Mouse (Mus musculus): ENCODE data around the gene Ube2q1.
"Not testable (repeated sequence)": the region's sequence is repeated elsewhere in the genome, so short reads cannot be mapped to it uniquely, and the experiment has no call there.

The Ube2q1 gene

DNA sequence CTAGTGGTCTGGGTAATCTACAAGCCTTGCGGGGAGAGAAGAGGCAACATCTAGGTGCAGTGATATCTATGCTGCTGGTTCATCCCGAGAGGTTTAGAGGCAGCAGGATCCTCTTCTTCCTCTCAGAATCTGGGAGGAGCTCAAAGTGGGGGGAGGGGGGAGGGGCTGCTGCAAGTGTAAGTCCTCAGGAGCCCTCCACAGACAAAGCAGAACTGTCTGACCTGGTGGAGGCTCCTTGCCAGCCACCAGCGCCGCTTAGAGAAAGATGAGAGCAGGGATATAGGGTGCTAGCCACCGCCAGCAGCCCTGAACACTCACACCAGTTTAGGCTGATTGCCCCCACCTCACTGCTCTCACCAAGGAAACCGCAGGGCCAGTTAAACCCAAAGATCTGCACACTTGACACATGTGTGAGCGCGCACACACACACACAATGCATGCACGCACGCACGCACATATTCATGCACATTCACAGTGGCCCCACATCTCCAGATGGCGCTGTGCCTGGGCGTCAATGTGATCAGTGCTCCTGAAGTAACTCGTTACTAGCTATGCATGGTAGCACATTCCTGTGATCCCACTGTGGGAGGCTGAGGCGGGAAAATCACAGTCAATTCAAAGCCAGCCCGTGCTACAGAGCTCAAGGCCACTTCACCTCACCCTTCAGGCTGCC lies 15.4 kb downstream of the Ube2q1 start:
- DNase-seq (ENCODE audit: extremely low spot score), result no peak

DNA sequence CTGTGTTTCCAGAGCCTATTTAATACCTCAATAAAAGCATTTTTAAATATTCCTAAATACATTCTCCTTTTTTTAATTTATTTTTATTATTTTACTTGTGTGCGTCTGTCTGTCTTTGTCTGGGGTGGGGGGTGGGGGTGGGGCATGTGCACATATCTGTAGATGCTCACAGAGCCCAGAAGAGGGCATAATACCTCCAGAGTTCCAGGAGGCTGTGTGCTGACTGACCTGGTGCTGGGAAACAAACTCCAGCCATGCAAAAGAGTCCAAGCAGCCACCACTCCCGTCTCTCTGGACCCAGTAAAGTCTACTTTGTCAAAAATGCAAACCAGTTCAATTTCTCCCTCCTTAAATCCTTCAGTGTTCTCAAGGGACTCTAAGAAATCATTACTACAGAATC lies 21.2 kb downstream of the Ube2q1 start:
- DNase-seq (ENCODE audit: extremely low spot score), result no peak

DNA sequence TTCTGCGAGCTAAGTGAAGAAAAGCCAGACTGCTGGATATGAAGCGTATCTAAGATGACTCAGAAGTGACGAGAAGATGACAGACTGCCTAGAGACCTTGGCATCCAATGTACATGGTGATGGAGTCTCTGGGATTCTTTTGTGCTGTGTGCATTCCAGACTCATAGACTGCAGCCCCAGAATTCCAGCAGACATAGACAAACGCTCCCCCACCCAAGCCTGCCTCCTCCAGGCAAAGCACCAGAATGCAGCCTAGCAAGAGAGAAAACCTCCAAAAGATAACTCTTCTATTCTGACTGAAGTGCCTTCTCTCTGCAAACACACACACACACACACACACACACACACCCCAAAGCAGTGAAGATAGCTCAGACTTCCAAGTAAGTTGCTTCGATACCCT lies 22.3 kb downstream of the Ube2q1 start:
- no peak for DNase-seq (ENCODE audit: extremely low spot score)

DNA sequence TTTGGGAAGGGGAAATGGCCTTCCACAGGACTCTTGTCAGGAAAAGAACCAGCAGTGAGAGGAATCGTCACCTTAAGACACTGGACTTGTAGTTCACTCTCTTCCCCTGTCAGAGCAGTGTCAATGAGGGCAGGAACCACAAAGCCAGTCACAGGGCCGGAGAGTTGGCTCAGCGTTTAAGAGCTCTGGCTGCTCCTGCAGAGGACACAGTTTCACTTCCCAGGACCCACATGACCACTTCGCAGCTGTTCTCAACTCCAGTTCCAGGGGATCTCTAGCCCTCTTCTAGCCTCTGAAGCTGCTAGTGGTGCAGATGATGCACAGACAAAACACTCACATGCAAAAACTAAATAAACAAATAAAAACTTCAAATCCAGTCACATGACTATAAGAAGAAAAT lies 22.9 kb downstream of the Ube2q1 start:
- DNase-seq (ENCODE audit: extremely low spot score), result no peak

DNA sequence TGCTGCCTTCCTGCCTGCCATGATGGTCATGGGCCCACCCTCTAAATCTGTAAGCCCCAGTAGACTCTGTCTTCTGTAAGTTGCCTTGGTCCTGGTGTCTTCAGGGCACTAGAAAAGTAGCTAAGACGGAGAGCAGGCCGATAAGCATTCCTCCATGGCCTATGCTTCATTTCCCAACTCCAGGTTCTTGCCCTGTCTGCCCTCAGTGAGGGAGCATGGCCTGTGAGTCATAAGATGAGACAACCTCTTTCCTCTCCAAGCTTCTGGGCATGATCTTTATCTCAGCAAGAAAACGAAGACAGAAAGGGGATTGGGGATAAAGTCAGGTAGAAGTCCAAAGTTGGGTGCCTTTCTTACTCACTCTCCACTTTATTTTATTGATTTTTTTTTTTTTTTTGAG lies 25.1 kb downstream of the Ube2q1 start:
- no peak for DNase-seq (ENCODE audit: extremely low spot score)

DNA sequence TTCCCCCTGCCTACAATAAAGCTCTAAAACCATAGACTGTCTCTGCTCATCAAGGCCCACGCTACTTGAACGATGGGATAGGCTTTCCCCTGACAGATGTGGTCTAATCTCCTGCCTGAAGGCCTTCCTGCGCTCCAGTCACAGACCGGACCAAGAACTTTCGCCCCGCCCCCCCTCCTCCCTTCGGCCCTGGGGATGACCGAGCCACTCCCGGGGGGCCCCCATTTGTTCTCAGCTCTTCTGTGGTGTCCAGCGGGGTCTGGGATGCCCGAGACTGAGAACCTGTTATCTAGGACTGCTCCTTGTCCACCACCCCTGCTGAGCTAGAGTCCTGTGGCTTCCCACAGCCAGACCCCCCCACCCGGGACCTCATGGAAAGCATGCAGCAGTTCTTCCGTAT lies 26.1 kb downstream of the Ube2q1 start:
- DNase-seq (ENCODE audit: extremely low spot score), result peak; percentile 48

DNA sequence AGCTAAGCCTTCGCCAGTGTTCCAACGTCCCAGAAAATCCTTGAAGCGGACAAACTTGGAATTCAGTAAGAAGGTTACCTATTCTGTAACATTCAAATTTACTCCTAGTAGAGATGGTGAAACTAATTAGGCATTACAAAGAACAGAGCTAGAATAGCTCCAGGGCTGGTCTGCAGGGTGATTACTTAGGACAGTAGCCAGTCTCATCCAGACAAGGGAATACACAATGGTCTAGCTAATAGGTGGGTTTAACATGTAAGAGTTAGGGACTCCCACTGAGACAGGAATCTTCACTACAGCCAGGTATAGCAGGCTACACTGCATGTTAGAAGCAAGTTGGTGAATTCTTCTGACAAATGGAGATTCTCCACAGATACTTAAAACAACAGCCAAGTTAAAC lies 26.7 kb downstream of the Ube2q1 start:
- not testable (repeated sequence) for DNase-seq (ENCODE audit: extremely low spot score)

DNA sequence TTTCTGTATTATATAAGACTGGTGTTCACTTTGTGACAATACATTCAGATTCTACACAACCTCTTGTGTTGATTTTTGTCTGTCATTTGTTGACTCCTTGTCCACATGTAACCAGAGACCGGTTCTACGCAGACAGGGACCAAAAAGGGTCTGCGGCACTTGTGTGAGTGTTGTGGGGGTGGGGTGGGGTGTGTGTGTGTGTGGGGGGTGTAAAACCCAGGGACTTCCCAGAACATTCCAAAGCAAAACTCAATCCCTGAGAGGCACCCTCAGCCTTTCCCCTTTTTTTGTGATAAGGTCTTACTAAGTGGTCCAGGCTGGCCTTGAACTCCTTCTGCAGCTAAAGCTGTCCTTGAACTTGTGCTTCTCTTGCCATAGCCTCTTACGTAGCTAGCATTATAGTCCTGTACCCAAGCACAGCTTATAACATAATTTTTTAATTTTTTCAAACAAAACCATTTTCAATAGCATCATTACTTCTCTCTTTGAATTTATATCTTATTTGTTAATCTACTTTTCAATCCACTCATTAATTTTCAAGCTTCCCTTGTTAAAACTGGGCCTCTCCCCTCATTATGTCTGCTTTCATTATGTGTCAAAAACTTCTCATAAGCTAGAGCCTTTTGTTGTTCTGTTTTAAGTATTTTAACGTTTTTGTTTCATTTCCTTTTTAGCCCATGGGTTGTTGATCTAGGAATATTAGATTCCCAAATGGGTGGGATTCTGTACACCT lies 27.5 kb downstream of the Ube2q1 start:
- no peak for DNase-seq (ENCODE audit: extremely low spot score)

DNA sequence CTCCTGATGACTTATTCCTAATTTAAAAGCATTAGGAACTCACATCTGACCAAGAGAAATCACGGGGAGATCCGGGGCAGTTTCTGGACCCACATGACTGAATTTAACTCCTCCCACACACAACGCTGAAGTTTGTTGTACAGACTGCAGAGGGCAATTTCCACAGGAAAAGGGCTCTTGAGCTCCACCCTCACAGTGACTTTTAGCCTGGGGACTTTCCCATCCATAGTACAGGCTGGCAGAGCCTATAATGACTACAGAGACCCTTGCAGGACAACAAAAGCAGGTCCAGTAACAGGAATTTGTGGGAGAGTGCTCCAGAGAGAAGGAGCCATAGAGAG lies 28.1 kb downstream of the Ube2q1 start:
- DNase-seq (ENCODE audit: extremely low spot score), result no peak

DNA sequence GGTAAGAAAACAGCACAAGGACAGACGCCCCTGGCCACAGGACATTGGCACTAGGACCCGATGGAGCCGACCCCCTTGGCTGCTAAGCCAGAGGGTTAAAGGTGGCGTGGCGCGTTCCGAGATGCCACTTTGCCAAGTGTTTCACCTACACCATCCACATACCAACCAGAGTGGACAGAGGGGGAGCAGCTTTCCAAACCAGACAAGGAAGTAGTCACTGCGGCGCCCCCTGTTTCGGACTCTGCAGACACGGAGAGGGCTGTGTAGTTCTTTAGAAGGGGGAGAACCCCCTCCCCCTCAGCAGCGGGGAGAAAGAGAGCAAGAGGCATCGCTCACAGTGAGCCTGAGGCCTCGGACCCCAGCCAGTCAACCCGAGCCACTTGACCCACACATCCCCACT lies 29.5 kb downstream of the Ube2q1 start:
- no peak for DNase-seq (ENCODE audit: extremely low spot score)

DNA sequence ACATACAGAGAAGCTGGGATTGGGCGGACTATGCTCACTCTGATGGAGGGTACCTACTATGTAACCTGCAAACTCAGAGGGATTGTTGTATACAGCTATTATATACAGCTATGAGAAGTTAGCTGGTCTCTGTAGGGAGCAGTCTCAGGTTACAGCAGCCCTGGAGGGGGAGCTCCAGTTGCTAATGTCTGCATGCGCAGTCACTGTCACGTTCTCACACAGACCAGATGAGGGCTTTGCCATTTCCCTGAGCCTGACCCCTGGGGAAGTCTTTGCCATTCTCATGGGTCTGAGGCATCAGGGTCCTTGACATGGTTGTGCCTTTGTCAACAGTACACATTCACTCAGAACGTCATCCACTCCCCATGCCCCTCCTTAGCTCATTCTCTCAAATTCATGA lies 31.8 kb downstream of the Ube2q1 start:
- DNase-seq (ENCODE audit: extremely low spot score), result no peak

DNA sequence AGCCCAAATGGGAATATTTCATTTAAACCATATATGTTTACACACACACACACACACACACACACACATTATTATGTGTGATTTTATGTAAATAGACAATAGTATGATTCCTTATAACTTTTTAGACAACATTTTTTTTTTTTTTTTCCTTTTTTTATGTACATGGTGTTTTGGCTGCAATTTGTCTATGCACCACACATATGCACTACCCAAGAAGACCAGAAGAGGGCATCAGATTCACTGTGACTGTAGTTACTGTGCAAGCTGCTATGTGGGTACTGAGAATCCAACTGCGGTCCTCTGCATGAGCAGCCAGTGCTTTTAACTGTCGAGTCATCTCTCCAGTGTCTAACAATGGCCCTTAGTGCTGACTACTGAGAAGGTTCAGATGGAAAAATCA lies 33.3 kb downstream of the Ube2q1 start:
- no peak for DNase-seq (ENCODE audit: extremely low spot score)

DNA sequence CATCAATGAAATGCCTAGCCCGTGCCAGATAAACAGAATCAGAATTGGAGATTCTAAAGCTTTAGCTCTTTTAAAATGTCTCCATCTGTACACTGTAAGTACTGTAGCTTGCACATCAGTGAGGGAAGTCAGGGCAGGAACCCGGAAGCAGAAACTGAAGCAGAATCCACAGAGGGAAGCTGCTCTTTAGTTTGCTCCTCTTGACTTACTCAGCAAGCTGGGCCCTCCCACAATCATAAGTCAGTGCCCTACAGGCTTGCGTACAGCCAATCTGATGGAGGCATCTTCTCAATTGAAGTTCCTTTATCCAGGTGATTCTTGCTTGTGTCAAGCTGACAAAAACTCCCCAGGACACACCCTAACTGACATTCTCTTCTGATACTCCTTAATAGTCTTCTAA lies 33.8 kb downstream of the Ube2q1 start:
- DNase-seq (ENCODE audit: extremely low spot score), result no peak

DNA sequence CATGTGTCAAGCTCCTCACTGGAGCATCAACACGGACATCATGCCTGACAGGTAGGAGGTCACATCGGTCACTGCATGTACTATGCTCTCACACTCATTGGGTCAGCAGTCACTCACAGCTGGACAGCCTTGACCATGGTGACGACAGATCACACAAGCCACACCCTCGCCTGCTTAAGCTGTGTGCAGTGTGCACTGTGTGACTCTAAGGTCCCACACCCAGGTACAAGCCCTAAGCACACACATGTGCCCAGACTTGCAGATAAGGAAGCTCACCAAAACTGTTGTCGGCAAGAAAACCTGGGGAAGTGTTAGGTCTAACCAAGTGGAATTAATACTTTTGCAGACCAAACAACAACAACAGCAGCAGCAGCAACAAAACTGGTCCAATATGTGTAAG lies 34.5 kb downstream of the Ube2q1 start:
- no peak for DNase-seq (ENCODE audit: extremely low spot score)

DNA sequence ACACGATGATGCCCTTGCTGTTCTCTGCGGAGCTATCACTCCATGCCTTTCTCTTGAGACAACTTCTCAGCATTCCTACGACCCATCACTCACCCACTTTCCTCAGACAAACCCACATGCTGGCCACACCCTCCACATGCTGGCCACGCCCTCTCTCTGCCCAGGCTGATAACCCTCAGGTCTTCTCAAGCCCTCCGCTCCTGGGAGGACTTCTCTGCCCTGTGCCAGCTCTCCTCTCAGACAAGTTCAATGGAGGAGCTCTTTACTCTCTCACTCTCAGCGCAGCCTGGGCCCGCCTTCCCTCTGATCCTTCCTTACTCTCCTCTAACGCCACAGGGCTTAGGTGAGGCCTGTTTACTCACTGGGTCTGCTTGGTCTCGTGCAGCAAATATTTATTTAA lies 35.2 kb downstream of the Ube2q1 start:
- DNase-seq (ENCODE audit: extremely low spot score), result no peak

DNA sequence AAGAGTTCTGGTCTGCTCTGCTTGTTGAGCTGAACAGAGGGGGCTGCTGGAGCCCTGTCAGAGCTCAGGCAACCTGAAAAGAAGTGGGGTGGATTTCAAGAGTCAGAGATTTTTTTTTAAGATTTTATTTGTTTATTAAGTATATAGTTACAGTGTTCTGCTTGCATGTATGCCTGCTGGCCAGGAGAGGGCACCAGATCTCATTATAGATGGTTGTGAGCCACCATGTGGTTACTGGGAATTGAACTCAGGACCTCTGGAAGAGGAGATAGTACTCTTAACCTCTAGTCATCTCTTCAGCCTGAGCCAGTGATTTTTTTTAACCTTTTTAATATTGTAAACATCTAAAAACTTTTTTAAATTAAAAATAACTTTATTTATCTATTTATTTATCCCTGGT lies 37.4 kb downstream of the Ube2q1 start:
- no peak for DNase-seq (ENCODE audit: extremely low spot score)

DNA sequence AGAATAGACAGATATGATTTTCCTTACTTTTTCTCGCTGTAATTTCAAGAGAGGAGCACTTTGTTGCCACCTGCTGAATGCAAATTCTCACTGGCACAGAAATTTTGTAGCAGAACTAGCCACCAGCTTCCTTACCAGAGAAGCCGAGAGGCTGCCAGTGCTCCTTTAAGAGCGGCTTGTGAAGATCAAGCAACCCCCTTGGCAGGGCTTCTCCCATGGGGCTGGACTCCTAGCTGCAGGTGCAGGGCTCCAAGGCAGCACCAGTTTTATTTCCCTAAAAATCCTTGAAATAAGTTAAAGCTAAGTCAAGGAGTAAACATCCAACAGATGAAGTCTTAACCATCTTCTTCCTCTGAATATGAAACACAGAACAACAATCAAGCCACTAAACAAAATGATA lies 38.8 kb downstream of the Ube2q1 start:
- DNase-seq (ENCODE audit: extremely low spot score), result no peak

DNA sequence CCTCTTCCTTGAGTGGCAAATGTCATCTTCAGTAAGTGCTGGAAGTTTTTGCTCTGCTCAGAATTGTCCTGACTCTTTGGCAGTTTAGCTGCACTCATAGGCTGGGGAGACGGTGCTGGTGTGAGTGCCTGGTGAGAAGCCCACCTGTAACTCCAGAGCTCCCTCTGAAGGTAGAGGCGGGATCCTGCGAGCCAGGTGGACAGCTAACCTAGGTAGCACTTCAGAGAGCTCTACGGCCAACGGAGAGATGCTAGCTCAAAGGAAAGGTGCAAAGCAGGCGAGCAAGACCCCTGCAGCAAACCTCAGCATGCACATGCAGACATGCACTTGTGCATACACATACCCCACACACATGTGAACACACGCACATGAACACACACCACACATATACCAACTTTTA lies 40.6 kb downstream of the Ube2q1 start:
- DNase-seq (ENCODE audit: extremely low spot score), result no peak

DNA sequence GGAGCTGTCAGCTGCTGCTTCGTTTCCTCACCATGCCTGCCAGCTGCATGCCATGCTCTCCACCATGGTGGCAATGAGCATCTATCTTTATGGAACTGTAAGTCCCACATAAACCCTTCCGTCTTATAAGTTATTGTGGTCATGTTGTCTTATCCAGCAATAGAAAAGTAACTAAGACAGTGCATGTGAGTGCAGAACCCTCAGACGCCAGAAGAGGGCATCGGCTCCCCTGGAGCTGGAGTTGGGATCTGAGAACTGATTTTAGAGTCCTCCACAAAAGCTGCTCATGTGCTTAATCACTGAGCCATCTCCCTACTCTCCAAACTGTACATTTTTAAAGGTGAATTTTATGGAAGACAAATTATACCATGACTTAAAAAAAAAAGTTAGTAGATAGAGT lies 43.6 kb downstream of the Ube2q1 start:
- no peak for DNase-seq (ENCODE audit: extremely low spot score)

DNA sequence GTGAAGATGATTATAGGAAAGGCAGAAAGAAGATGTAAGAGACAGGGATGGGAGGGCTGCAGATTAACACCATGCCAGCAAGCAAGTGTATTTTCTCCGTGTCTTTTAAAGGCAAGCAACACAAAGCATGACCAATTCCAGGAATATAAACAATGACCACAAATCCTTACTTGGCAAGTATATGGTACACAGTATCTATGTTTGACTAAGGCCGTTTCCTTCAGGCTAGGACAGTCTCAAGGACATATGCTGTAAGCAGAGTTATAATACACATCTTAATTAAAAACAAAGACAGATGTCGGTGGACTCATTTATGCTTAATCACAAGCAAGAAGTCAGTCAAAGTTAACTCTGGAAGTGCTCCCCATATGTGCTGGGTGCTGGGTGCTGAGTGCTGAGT lies 45.2 kb downstream of the Ube2q1 start:
- no peak for DNase-seq (ENCODE audit: extremely low spot score)

DNA sequence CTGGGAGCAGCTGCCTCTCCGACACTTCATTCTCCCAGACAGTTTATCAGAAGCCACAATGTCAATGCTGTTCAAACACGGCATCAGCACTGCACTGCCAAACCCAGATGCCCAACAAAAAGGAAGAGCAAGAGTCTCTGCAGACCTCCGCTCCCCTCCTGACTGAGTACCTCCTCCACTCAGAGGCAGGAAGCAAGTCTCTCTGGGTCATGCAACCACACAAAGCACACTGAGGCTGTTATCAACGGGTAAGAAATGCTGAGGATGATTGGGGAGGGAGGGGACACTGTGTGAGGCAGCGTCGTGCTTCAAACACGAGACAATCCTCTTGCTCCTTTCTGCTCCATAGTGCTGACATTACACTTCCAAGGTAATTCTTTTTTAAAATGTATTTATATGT lies 46.5 kb downstream of the Ube2q1 start:
- no peak for DNase-seq (ENCODE audit: extremely low spot score)

DNA sequence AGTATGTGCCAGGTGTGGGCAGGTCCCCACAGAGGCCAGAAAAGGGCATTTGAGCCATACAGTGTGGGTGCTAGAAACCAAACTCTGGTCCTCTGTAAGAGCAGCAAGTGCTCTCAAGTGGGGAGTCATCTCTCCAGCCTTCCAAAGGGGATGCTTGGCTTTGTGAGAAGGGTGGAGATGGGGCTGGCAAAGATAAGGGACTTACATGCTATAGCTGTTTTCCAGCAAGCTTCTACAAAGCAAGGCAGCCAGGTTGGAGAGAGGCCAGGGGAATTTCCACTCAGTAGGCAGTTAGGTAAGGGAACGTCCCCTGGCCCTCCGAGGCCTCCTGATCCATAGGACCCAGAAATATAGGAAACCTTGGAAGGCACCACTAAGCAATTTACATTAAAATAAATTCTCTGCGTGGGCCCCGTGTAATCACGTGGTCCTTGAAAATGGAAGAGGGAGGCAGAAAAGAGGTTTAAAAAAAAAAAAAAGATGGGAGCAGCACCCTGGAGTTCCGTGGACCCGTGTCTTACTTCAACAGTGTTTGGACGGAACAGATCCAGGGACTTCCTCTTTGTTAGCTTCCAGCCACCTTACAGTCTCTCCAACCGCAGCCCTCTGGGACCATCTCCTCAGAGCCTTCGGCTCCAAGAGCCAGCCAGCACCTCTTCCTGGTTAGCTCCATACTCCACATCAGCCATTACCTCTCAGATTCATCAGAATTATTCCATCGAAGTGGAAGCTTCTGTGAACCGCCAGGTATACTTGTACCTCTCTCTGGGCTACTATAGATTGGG lies 47.1 kb downstream of the Ube2q1 start:
- DNase-seq (ENCODE audit: extremely low spot score), result no peak

DNA sequence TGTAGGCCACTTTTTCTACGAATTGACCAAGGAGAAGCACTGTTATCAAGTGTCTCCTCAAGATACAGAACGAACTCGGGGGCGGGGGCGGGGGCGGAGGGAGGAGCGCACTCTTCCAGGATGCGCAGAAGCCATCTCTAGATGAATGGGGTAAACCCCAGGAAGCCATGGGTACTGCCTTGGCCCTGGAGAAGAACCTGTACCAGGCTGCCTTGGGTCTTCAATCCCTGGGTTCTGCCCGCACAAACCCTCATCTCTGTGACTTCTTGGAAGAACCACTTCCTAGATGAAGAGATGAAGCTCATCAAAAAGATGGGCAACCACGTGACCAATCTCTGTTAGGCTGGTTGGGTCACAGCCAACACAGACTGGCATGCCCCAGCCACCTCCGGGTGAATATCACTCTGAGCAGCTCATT lies 47.7 kb downstream of the Ube2q1 start:
- no peak for DNase-seq (ENCODE audit: extremely low spot score)
